Mouse (Mus musculus): Measurements from ENCODE around the gene Mdc1.

DNA sequence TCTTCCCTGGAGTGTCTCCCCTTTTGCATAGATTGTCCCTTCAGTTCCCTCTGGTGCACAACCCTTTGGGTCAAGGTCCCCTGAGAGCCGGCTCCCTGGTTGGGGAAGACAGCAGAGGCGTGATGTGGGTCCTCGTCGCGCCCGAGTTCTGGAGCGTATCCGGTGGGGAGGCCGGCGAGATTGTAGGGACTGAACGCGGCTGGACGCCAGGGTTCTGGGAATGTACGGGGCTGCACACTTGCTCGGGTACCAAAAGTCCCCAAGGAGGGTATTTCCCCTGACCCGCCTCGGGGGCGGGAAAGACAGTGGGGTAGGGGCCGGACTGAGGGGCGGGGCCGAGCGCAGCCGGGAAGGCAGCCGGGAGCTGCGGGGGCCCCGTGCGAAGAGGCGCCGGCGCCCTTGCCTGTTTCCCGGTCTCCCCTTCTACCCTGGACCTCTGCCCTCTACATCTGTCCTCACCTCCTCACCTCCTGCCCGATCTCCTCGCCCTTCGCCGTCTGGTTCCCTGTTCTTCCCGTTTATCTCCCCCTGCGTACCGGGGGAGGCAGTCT is 25.0 kb downstream of the Mdc1 start:
- TF ChIP-seq CTCF (IDR thresholded peaks at IDR 0.05; ENCODE audit: low read depth) (no peak), EP300 (IDR thresholded peaks at IDR 0.05; ENCODE audit: low read depth) (no peak)

Data from liver, postnatal 0 days (tissue).